Mouse (Mus musculus) central nervous system, embryonic 14 days (tissue): ENCODE results near the gene Olfr683. TPM values are rescaled to one million over a fixed set of nuclear protein-coding genes. Genes with fewer than 3 reads are reported as not detected.

Experiments used
- polyA plus RNA-seq: library from polyadenylated mRNA; depleted of rRNA; stranded (reverse); fragments of >200 nt; gene quantifications from 2 replicates; pipeline ENCODE4 v1.2.3, GENCODE M21; 2012; rRNA removed

Olfr683 gene
- not detected in 2 replicates for polyA plus RNA-seq

DNA sequence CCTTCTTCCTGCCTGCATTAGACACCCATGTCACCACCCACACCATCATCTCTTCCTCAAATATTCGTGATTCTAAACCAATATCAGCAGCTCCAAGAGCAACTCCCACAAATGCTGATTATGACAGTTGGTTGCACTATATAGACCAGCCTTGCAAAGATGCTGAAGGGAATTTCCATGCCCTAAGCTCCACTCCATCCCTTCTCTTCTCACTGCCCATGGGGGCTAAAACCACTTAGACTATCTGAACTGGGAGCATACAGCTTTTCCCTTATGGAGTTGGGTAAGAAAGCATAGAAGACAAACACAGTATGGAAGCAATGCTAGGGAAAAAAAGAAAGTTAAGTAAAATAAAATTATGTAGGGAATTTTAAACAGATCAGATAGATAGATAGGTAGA lies at the start of gene Olfr683:
TSS of gene Olfr683 (minus strand) at position 101 of the 400 bp plus-strand sequence.

DNA sequence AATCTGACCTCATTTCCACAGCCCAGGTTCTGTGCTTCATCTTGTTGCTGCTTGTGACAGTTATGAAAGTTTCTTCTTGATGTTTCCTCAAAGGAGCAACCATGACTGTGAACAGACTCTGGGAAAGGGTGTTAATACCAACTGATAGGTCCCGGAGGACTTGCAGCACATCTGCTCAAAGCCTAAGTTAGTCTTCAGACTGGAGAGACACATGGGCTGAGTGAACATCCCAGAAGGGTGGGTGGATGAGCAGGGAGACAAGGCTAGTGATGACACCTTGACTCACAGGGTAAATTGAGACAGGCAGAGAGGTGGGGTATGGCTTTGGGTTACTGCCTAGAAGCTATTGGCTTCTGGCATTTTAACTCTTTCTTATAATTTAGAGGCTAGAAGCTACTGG lies 39.1 kb upstream of the Olfr683 start, which contains the start of gene Olfr685:
TSS of gene Olfr685 (minus strand) at position 101 of the 400 bp plus-strand sequence.

DNA sequence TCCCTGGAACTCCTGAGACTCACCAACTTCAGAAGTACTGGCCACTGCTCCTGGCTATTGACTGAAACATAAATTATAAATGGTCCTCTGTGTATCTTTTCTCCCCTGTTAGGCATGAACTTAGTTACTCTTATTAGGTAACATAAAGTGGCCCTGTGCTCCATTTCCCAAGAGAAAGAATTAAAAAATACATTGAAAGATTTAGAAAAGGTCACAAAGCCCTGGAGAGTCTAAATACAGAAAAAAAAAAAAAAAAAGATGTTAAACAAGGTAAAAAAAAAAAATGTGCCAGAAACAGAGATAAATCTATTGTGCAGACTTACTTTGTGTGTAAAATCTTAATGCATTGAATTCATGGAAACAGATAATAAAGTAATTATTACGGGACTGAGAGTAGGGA lies 16.7 kb upstream of the Olfr683 start, which contains the start of gene Olfr684:
TSS of gene Olfr684 (minus strand) at position 101 of the 400 bp plus-strand sequence.

DNA sequence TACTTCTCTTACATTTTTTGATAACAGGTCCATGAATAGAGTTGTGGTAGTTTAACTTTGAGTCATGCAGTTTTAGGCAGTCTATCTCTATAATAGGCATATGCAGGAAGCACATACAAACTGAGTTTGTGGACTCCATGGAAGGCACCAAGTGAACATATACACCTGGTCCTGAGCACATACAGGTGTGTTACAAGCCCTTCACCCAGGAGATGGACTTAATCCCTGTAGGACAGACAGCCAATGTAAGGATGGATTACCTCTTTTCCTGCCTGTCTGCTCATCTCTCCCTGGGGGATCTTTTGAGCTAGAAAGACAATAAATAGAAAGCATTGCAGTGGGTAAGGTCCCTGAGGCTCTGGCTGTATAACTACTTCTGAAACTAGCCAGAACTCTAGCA lies 30.3 kb downstream of the Olfr683 start, which contains the start of gene Olfr681:
TSS of gene Olfr681 (plus strand) at position 301 of the 400 bp plus-strand sequence.

DNA sequence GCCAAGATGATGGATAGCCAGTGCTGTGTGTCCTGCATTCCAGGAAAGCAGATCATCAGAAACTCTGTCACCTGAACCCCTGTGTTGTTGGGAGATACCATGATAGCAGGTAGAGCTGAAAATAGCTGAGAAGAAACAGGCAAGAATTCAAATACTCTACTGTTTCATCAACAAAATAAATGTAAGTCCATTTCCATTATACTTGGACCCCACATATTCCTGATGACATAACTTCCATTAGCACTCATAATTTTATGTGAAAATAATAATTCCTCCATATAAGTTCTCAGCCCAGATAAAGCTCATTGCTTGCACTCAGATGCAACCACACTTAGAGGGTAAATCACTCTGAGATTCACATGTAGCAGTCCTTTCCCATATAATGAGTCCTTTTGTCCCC lies 54.1 kb downstream of the Olfr683 start, which contains the start of gene Olfr680-ps1:
TSS of gene Olfr680-ps1 (minus strand) at position 101 of the 400 bp plus-strand sequence.

Other genes starting within 250 kb of the Olfr683 start
- not detected in 2 replicates for gene Olfr667, start 225.5 kb downstream of the Olfr683 start, polyA plus RNA-seq
- gene Olfr668, start 219.0 kb downstream of the Olfr683 start, polyA plus RNA-seq = not detected in 2 replicates
- gene Olfr669, start 212.8 kb downstream of the Olfr683 start, polyA plus RNA-seq = not detected in 2 replicates
- gene Olfr670, start 184.4 kb downstream of the Olfr683 start, polyA plus RNA-seq = not detected in 2 replicates
- gene Olfr671, start 167.9 kb downstream of the Olfr683 start, polyA plus RNA-seq = not detected in 2 replicates
- not detected in 2 replicates for gene Olfr672, start 145.0 kb downstream of the Olfr683 start, polyA plus RNA-seq
- not detected in 2 replicates for gene Olfr675, start 118.6 kb downstream of the Olfr683 start, polyA plus RNA-seq
- gene Olfr676, start 114.3 kb downstream of the Olfr683 start, polyA plus RNA-seq = not detected in 2 replicates
- not detected in 2 replicates for gene Olfr677, start 95.6 kb downstream of the Olfr683 start, polyA plus RNA-seq
- not detected in 2 replicates for gene Olfr678, start 82.5 kb downstream of the Olfr683 start, polyA plus RNA-seq
- gene Olfr679, start 65.8 kb downstream of the Olfr683 start, polyA plus RNA-seq = not detected in 2 replicates
- gene Olfr680-ps1, start 54.2 kb downstream of the Olfr683 start, polyA plus RNA-seq = not detected in 2 replicates
- not detected in 2 replicates for gene Olfr681, start 30.2 kb downstream of the Olfr683 start, polyA plus RNA-seq
- gene Olfr684, start 16.6 kb upstream of the Olfr683 start, polyA plus RNA-seq = not detected in 2 replicates
- gene Olfr685, start 39.0 kb upstream of the Olfr683 start, polyA plus RNA-seq = not detected in 2 replicates
- not detected in 2 replicates for gene Olfr686, start 60.5 kb upstream of the Olfr683 start, polyA plus RNA-seq
- not detected in 2 replicates for gene Olfr688, start 141.1 kb upstream of the Olfr683 start, polyA plus RNA-seq
- gene Olfr689, start 164.2 kb upstream of the Olfr683 start, polyA plus RNA-seq = not detected in 2 replicates
- gene Olfr690, start 187.1 kb upstream of the Olfr683 start, polyA plus RNA-seq = 0.16 and 0.17 TPM in 2 replicates
- gene Olfr691, start 195.3 kb upstream of the Olfr683 start, polyA plus RNA-seq = 0.14 and 0.17 TPM in 2 replicates
- not detected in 2 replicates for gene Olfr692, start 221.2 kb upstream of the Olfr683 start, polyA plus RNA-seq
- gene Gm5901, start 228.0 kb upstream of the Olfr683 start, polyA plus RNA-seq = 0.05 TPM in 1 of 2 replicates, not detected in the other